Mouse (Mus musculus) erythroblast, embryonic 14.5 days (primary cell): ENCODE measurements around the gene Bmpr1b.

ENCODE experiments used
- GATA1 ChIP-seq: IDR thresholded peaks from 2 replicates; pipeline ENCODE4 v1.6.1; 2012; ENCODE audit warnings: low read length, inconsistent platforms, mixed read lengths
- TAL1 ChIP-seq: IDR thresholded peaks from 3 replicates; pipeline ENCODE4 v1.6.1; 2012; ENCODE audit warnings: low read length, inconsistent platforms, mixed read lengths

DNA sequence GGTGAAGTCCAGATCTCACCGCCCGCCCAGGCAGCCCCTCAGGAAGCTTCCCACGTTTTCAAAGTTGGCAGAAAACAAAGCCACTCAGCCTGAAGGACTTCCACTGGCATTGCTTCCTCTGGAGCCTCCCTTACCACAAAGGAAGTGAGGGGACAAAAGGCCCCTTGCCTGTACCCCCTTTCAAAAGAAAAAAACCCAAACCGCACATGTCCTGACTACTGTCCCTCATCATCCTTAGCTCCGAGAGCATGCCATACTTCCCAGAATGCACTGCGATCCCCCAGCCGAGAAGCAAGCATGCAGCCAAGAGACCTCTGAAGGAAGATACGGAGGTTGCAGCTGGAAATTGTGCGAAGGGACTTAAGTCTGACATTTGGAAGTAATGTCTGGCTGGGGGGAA lies 4.2 kb downstream of the Bmpr1b start:
- TF ChIP-seq TAL1 (no peak), GATA1 (no peak)
